Mouse (Mus musculus): ENCODE results near the gene Gm47791.

DNA sequence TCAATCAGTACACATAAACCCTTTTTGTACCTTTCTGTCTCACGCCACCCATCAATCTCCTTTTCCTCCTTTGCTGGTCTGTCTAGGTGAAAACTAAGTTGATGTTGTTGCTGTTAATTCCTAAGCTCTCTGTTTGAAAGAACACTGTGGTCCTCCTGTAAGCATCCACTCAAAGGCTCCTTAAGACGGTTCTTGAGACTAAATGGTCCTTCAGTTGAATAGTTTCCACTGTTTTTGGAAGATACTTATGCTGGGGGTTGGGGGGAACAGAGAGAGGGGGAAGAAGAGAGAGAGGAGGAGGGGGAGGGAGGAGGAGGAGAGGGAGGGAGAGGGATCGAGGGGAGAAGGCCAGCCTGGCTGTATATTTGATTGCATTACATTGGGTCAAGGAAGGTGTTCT, 12.5 kb upstream of the Gm47791 start:
- TF ChIP-seq CEBPB (IDR thresholded peaks at IDR 0.05; ENCODE audit: insufficient read depth, poor library complexity, severe bottlenecking) (no peak), POLR2A (IDR thresholded peaks at IDR 0.05; ENCODE audit: insufficient read length, low read depth) (no peak), TCF12 (IDR thresholded peaks at IDR 0.05; ENCODE audit: insufficient read depth, poor library complexity, severe bottlenecking) (no peak), USF1 (IDR thresholded peaks at IDR 0.05; ENCODE audit: low read depth) (no peak), SRF (IDR thresholded peaks at IDR 0.05; ENCODE audit: control insufficient read depth, insufficient read length, low read depth) (no peak)
